Mouse (Mus musculus): ENCODE data around the gene Wbp1l.
"Not testable (repeated sequence)": the region's sequence is repeated elsewhere in the genome, so short reads cannot be mapped to it uniquely, and the experiment has no call there.

The Wbp1l gene

GRCm38 (mm10) chr19:46598720-46599252 is at the start of gene Wbp1l:
Wbp1l (plus strand) TSS chr19:46599084.
- in situ Hi-C loops (cut with MboI, MseI): no loop called here

- in situ Hi-C loops (cut with MboI, MseI): no loop called here
These were observed 48.5 kb upstream of the Wbp1l start for GRCm38 (mm10) chr19:46550385-46550784.

GRCm38 (mm10) chr19:46552496-46552895 is 46.4 kb upstream of the Wbp1l start:
- in situ Hi-C loops (cut with MboI, MseI): no loop called here

GRCm38 (mm10) chr19:46553541-46553955 is 45.3 kb upstream of the Wbp1l start:
- in situ Hi-C loops (cut with MboI, MseI): no loop called here

DNA sequence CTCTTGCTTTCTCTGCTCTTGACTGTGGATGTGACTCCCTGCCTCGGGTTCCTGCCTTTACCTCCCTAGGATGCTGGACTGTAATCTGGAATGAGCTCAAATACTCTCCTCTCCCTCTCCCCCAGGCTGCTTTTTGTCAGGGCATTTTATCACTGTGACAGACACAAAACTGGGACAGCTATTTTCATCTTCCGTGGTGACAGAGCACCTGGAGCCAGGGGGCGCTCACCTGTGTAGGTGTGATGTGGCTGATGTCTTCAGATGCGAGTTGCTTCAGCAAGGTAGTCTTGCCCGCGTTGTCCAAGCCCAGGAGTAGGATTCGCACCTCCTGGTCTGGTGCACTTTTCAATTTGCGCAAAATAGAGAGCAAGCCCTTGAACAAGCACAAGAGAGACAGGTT is 40.9 kb upstream of the Wbp1l start:
- in situ Hi-C loops (cut with MboI, MseI): no loop called here

GRCm38 (mm10) chr19:46558631-46559030 is 40.3 kb upstream of the Wbp1l start:
- in situ Hi-C loops (cut with MboI, MseI): no loop called here

- in situ Hi-C loops (cut with MboI, MseI): no loop called here
These were observed 36.8 kb upstream of the Wbp1l start for GRCm38 (mm10) chr19:46562132-46562531.

DNA sequence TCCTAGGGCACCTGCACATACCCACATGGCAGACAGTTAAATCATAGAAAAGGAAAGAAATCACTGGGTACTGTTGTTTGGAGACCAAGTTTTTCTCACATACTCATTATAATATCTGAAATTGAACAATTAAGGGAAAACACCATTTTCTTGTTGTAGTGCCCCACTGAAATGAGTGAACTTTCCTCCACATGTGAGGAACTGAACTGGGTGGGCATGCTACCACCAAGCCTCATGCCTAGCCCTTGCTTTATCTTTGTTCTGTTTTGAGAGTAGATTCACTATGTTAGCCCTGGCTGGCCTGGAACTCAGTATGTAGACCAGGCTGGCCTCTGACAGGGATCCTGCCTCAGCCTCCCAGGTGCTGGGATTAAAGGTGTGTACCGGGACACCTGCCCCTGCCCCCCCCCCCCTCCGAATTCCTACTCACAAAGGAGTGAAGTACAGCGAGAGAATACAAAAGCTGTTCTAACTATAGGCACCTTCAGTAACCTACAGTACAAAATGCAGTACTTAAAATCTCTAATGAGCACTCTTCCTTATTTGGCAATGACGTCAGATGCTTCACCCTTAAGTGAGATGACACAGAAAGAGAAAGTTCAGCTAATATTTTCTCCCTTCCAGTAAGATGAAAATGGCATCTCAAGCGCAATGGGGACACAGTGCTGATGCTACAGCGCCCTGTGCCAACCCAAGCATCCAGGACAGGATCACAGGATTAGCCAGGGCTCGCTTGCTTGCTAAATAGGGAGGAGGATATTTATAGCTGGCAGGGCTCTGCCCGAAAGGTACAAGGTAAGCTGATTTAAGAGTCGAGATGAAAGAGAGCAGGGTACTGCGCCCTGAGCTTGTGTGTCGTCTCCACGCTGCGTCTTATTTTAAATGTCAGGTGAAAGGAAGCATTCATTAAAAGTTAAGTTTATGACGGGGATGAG is 36.0 kb upstream of the Wbp1l start:
- in situ Hi-C loops (cut with MboI, MseI): no loop called here

- in situ Hi-C loops (cut with MboI, MseI): no loop called here
These were observed 35.3 kb upstream of the Wbp1l start for GRCm38 (mm10) chr19:46563603-46564002.

DNA sequence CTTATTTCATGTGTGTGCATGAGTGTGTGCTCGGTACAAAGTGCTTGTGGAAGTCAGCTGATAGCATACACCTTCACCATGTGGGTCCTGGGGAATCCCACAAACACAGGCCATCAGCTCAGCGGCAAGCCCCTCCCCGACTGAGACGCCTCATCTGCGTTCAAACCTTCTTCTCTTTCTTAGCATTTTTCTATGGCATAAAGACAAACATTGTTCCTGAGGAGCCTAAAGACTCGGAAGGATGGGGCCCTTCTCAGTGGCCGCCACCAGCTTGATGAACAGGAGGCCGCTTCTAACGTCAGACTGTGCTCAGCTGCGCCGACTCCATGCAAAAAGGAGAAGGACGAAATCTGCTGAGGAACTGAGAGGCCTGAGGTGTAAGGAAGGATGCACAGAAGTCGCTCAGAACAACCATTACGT is 34.8 kb upstream of the Wbp1l start:
- in situ Hi-C loops (cut with MboI, MseI): no loop called here

DNA sequence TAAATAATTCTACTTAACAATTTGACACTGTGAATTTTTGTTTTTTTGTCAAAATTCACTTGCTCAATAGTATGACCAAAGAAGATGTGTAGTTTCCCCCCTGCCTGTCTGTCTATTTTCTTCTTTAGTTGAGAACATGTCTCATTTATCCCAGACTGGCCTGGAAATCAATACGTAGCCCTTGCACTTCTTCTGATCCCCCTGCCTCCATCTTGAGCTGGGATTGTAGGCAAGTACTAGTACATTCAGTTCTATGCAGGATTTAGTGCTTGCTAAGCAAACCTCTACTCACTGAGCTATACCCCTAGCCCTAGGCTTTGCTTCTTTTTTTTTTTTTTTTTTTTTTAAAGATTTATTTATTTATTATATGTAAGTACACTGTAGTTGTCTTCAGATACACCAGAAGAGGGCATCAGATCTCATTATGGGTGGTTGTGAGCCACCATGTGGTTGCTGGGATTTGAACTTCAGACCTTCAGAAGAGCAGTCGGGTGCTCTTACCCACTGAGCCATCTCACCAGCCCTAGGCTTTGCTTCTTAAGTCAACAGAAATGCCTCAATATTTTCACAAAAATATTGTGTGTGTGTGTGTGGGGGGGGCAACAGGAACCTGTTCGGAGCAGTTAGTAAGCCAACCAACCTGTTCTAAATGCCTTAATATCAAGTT is 27.5 kb upstream of the Wbp1l start:
- in situ Hi-C loops (cut with MboI, MseI): not testable (repeated sequence)

DNA sequence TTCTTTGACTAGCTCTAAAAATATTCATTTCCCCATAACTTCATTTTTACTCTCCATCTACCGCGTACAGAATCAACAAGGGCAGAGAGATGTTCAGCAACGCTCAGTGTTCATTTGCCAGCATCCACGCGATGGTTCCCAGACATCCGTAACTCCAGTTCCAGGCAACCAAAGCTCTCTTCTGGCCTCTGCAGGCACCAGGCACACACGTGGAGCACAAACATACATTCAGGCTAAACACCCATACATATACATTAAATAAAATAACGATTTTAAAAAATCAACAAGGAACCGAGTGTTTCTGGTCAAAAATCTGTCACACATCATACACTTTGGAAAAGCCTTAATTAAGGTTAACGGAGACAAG is 27.0 kb upstream of the Wbp1l start:
- in situ Hi-C loops (cut with MboI, MseI): no loop called here

DNA sequence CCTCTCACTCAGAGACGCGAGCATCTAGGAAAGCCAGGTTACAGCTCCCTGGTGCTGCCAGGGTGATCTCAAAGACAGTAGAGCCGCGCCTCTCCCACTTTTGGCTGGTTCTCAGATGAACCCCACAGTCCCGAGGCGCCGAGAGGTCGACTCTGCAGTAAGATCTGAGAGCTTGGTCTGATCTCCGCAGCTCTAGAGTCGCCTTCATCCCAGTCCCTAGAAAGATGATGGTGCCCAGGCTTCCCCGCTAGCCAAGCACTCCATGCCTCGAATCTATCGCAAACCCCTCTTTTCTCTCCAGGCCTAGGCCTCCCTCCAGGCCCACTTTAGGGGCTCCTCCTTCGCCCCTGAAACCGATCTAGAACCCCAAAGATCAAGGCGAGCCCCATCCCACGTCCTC is 26.3 kb upstream of the Wbp1l start:
- in situ Hi-C loops (cut with MboI, MseI): no loop called here

DNA sequence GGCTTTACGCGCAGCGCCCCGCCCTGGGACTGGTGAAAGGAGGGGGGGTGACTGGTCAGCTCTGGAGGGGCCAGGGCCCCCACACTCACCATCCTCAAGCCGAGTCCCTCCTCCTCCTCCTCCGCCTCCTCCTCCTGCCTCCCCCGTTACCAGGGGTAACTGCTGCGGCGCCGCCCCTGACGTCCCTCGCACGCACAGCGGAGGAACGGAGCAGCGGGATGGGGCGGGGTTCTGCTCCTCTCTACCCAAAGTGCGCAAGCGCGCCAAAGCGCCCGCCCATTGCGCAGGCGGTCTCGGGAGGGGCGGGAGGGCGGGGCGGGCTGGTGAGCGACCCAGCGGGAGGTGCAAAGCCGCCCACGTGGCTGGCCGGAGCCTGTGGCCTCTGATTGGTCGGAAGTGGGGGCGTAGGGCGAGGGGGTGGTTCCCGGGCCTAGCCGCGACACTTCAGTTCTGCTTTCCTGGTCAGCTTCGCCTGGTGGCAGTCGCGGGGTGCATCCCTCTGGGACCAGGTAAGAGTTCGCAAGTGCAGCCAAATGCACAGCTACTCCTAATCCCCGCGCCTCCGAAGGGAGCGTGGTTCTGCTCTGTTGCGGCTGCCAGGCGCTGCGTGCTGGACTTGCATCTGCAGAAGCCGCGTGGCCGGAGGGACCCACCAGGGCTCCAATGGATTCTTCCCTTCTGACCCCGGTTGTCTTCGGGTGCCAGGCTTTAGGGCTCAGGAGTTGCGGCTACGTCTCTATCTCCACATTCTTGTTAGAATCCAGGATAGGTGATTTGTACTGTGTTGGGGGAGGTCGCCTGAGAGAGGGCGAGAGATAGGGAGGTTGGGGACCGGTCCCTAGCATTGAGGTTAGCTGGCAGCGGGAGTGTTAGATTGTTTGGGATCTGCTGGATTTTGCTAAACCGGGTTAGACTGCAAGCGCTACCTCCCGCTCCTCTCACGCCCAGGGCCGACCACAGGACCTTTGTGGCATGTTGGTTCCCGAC is 25.6 kb upstream of the Wbp1l start, which contains the start of the genes Arl3 and Sfxn2:
Gene Arl3, minus strand, starts transcription at position 248 of the 987 bp plus-strand sequence.
Gene Sfxn2, plus strand, starts transcription at position 415 of the 987 bp plus-strand sequence.
- in situ Hi-C loops (cut with MboI, MseI): no loop called here

- in situ Hi-C loops (cut with MboI, MseI): no loop called here
These were observed 24.9 kb upstream of the Wbp1l start for GRCm38 (mm10) chr19:46573990-46574389.

GRCm38 (mm10) chr19:46575196-46575595 is 23.7 kb upstream of the Wbp1l start:
- in situ Hi-C loops (cut with MboI, MseI): no loop called here

DNA sequence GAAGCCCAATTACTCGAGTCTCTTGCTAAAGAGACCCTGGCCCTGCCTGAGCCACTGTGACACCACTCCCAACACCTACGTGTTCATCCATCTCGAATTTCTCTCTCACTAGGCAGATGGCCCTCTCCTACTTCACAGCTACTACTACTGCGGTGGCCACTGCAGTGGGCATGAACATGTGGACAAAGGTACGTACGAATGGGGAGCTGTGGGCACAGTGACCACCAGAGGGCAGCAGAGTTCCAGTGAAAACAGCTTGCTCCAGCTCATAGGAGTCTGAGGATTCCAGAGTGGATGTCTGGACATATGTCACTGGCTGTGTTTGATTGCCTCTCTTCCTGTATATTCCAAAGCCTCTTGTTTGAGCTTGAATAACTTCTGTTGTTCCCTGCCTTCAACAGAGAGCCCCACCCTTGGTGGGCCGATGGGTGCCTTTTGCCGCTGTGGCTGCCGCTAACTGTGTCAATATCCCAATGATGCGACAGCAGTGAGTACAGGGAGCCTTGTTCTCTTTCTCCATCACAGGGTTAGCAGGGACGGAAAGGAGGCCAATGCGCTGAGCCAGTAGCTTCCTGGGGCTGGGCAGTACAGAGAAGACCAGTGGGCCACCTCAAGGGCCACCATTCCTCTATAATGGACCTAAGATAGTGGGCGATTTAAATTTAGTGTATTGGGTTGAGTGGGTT is 10.9 kb upstream of the Wbp1l start:
- in situ Hi-C loops (cut with MboI, MseI): loop anchor here (5.0 kb wide), 1 partner anchor 149 kb away; no protein-coding TSS in a partner anchor

- in situ Hi-C loops (cut with MboI, MseI): no loop called here
These were observed 7.3 kb upstream of the Wbp1l start for GRCm38 (mm10) chr19:46591575-46591974.

- in situ Hi-C loops (cut with MboI, MseI): no loop called here
These were observed 6.0 kb upstream of the Wbp1l start for GRCm38 (mm10) chr19:46592751-46593439.

DNA sequence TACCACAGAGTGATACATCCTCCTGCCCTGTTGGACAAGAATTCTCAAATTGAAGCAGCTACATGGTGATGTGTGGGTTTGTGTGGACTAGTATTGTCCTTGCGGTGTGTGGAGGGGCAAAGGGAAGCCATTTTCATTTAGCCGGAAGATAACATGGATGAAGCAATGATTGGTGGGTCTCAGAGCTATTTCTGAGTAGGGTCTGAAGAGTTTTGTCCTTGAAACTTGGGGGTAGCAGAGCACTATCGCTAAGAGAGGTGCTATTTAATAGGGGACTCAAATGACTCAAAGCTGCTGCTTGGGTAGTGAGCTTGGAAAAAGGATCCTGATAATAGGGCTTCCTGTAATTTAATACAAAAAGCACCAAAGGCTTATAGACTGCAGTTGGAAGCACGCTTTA is 697 bp upstream of the Wbp1l start:
- in situ Hi-C loops (cut with MboI, MseI): no loop called here
